Mouse (Mus musculus): ENCODE measurements at regions not wholly inside any gene's neighbourhood (a gene's known extent, or its start where the extent isn't known, plus 50 kb on each side); places are given as distances from the start of the nearest gene placed in this dataset.

DNA sequence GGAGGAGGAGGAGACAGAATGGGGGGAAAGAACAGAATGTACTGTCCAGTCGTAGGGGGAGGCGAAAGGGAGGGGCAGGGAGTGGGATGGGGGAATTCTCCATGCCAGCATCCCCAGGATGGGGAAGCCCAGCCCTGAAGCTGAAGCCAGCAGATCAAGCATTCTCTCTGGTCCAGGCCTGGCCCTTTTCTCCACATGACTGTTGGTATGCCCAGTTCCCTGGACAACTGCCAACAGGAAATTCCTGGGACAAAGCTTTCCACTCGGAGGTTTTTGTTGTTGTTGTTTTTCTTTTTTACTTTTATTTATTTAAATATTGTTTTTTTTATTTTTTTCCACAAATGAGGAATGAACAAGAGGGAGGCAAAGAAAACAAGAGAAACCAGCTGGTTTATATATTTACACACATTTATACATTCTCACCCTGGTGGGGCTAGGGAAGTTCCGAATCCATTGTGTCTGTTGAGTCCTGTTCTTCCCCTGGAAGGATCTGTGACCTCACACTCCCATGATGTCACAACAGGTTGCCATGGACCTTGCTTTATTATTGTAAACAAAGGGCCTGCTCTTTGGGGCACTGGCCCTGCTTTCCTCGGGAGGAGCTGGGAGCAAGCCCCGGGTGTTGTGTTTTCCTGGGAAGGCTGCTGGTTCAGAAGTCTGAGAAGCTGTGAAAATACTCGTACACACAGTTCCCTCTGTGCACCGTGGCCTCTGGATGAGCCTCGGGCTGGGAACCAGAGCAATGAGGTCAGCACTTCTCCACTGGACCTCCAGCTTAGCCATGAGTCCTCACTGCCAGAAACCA, 135.5 kb upstream of the Med13l start:
- DNase-seq (ENCODE audit: low read depth, low spot score) = no peak

- DNase-seq (ENCODE audit: low read depth, low spot score) = no peak
Observed at GRCm38 (mm10) chr5:118426673-118427072, 133.8 kb upstream of the Med13l start.

DNA sequence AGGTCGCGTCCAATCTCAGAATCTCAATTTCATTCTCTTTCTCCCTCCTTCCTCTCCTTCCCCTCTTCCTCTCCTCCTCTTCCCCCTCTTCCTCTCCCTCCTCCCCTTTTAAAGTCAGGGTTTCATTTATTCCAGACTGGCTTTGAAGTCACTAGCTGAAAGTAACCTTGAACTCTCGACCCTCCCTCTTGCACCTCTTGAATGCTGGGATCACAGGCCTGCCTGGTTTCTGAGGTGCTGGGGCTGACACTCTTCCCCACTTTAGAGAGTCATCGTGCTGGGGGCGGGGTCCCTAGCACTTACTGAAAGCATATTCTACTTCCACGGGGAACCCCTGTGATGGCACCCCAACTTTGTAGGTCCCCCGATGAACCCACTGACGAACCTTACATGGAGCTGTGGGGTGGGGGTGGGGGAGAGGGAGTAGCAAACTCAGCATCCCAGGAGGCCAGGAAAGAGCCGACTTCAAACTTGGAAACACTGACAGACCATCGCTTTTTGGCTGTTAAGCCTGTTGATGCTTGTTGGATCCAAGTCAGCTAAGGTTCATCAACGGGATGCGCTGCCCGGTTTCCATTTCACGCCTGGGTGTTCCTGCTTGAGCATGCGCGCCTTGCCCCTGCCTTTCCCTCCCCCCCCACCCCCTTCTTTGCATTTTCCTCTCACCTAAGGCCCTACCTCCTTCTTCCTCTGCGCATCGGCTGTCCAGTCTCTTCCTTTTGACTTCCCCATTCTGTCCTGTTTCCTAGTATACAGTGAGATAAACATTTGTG, 132.0 kb upstream of the Med13l start:
- DNase-seq (ENCODE audit: low read depth, low spot score) = no peak

DNA sequence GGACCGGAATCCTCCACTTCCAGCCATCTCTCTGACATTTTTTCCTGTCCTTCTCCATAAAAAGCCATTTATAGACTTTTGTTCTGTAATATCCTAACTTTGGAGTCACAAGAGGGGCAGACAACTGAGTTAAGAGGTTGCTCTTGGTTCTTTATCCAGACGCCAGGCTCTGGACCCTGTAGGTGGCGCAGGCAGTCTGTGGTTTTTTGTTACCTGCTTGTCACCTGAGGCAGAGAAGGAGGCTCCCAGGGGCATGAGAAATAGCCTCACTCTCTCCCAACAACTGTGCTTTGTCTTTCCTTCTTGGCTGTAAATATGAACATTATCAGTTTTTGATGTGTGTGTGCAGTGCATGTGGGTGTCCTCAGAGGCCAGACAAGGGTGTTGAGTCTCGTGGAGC, 126.9 kb upstream of the Med13l start:
- DNase-seq (ENCODE audit: low read depth, low spot score) = no peak

DNA sequence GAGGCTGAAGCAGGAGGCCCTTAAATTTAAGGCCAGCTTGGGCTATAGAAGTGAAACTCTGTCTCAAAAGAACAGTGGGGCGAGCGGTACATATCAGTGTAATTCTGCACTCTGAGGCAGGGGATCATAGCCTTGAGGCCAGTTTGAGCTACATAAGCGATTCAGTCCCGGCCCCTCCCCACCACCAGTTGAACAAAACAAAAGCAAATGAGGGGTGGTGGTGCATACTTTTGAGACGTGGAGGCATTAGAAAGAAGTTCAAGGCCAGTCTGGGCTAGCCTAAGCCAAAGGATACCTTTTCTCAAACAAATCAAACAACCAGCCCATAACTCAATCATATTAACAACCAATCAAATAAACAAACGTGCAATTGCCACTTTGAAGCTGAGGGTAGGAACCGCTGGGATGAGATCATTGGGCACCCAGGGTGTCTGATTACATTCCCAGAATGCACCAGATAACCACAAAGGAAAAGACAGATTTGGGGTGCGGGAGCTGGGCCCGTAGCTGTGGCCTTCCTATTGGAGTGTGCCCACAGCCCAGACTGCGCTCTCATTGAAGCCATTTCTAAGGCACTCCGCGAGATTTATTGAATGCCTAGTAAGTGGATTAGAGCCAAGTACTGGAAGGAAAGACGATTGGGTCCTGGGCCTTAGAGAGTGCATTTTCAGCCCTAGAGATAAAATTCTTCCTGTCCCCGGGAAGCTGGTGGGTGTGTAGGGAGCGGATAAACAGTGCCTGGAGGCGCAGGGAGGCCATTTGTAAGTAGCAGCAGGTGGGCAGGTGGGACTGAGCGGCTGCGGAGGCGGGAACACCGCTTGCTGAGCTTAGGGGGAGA, 125.5 kb upstream of the Med13l start:
- DNase-seq (ENCODE audit: low read depth, low spot score) = no peak

DNA sequence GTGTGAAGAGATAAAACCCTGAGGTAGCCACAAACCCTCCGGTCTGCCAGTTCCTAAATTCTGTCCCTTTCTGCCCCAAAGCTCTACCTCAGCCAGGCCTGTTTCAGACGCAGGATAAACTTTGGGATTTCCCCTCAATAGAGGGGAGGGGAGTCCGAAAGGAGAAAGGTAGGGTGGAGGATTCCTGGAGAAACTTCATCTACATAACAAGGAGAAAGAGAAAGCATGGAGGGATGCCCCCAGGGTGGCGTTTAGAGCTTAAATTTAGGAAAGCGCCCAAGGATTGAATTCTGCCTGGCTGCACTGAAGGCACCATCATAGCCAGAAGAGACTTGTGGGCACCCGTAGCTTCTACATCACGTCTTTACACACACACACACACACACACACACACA, 124.9 kb upstream of the Med13l start:
- no peak for DNase-seq (ENCODE audit: low read depth, low spot score)

DNA sequence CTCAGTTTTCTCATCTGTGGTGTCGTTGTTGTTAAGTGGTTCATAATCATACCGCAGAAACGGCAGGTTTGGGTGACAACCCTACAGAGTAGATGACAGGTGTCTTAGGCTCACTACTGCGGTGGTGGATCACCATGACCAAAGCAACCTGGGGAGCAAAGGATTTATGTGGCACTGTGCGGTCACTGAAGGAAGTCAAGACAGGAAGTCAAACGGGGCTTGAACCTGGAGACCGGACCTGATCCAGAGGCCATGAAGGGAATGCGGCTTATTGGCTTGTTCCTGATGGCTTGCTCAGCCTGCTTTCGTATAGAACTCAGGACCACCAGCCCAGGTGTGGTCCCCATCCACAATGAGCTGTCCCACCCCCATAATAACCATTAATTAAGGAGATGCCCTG, 124.4 kb upstream of the Med13l start:
- no peak for DNase-seq (ENCODE audit: low read depth, low spot score)

DNA sequence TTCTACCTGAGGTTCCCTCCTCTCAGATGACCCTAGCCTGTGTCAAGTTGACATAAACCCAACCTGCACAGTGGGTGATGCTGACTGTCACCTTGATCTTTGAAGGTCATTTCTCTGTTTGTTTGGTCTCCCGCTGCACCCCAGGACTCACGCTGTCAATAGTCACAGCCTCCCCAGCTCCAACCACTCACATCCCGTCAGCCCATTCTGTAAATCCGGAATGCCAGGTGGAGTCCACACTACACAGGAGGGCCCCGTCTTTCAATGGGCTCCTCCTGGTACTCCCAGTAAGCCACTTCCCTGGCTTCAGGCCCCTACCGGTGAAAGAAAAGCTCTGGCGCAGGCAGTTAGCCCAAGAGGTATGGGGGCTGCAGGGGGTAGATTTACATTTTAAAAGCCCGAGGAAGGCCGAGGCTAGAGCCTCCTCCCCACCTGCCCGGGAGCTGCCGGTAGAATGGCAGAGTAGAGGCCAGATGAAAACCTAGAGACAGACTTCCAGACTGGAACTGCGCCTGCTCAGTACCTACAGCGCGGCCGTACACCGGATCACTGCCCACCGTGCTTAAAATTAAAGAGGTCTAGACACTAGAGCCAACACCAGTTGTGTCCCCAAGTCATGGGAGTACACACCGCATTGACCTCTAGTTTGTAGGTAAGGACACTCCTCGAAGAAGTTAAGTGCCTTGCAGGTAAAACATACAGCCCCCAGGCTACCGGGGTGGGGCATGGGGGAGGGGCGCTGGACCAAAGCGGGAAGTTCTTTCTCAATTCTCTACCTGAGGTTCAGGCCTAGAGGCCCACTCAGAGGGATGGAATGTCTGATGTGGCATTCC, 123.8 kb upstream of the Med13l start:
- DNase-seq (ENCODE audit: low read depth, low spot score) = no peak

DNA sequence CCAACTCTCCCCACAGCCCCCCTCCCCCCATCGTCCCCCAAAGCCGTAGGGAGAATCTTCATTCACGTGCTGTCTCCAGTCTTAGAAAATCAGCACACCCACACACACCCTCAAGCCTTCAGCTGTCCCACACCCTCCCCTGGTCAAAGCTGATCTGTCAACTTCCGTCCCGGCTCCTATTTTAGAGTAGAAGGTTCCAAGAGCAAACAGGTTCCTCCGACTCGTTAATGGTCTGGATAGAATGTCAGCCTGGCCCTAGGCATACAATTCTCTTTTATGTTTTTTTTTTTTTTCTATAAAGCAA, 123.2 kb upstream of the Med13l start:
- DNase-seq (ENCODE audit: low read depth, low spot score) = no peak

GRCm38 (mm10) chr5:118438016-118438415, 122.5 kb upstream of the Med13l start:
- DNase-seq (ENCODE audit: low read depth, low spot score) = no peak

DNA sequence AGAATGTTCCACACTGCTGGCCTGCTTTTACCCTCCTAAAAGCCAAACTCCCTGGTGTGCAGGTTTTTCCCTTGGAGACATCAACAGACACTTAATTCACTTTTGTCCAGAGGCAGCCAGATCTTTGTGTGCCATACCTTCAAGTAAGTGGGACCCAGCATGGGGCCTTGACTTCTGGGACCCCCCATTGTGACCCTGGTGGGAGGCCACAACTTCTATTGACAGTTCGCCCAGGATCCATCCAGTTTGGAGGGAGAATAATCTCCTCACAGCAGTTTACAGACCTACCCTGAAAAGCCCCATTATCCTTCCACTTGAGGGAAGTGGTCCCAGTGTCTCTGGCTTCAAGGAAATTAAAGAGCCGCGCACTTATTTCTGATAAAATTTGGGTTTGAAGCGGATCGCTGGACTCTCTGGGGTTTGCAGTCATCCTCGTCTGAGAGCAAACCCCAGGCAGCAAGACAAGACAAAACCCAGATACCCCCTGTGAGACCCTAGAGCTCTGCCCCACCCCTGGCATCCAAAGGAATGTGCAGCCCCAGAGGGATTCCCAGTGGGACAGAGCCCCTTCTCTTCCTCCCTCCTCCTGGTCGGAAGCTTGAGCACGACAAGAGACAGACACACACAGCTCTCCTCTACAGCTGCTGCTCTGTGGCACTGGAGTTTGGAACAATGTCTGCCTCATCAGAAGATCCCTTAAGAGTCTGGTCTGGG, 115.8 kb upstream of the Med13l start:
- DNase-seq (ENCODE audit: low read depth, low spot score) = no peak

DNA sequence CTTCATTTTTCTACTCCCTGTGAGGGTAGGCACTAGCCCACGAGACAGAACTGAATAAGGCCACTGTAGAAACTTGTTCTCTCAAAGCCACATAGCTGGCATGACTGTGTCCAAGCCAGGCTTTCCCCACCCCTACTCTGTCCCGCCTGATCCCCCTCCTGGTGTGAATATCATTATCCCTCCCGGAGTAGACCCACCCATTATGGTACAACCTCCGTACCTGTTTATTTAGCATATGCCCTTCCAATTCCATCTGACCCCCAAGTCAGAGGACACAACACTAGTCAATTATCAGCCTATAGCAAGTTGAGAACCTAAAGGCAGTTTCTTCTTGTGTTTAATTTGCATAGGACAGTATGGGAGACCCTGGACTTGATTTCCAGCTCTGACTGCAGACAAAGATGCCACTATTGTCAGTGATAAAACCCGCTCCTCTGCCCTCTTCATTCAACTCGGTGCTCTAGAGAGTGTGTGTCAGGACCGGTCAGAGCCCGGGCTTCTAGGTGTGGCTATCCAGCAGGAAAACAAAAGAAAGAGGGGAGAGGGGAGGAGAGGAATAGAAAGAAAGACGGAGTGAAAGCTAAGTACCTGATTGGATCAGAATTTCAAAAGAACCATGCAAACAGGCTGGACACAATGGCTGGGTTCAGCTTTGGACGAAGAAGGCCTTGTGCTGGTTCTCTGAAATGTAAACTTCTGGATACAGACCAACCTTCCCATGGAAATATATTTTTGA, 115.1 kb upstream of the Med13l start:
- DNase-seq (ENCODE audit: low read depth, low spot score) = no peak

GRCm38 (mm10) chr5:118445988-118446280, 114.5 kb upstream of the Med13l start:
- no peak for DNase-seq (ENCODE audit: low read depth, low spot score)

DNA sequence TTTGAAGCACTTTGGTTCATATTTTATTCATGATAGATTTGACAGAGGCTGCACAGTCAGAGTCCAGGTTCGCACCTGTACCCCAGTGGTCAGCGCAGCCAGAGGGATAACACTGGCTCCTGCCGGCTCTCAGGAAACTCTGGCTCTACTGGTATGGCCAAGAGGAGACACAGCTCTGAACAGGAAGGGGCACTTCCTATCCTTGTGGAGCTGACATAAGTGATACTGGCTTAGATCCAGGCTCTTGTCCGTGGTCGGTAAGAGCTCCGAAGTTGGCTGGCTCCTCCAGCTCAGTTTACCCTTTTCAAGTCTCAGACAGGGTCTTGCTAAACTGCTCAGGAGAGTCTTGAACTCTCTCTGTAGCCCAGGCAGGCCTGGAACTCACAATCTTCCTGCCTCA, 113.6 kb upstream of the Med13l start:
- no peak for DNase-seq (ENCODE audit: low read depth, low spot score)

DNA sequence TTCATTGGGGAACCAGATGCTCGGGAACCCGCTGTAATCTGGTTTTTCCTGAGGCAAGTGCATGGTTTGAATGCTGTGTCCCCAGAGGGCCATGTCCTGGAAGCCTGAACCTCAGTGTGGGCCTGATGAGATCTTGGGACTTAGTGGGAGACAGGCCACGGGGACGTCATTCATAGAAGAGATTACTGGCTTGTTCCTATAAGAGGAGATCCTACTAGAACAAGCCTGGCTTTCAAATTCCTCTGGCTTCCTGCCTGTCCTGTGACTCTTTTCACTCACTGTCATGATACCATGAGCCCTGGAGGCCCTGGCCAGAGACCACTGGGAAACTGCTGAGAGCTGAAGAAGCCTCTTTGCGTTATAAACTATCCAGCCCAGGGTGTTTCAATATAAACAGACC, 113.1 kb upstream of the Med13l start:
- DNase-seq (ENCODE audit: low read depth, low spot score) = no peak

DNA sequence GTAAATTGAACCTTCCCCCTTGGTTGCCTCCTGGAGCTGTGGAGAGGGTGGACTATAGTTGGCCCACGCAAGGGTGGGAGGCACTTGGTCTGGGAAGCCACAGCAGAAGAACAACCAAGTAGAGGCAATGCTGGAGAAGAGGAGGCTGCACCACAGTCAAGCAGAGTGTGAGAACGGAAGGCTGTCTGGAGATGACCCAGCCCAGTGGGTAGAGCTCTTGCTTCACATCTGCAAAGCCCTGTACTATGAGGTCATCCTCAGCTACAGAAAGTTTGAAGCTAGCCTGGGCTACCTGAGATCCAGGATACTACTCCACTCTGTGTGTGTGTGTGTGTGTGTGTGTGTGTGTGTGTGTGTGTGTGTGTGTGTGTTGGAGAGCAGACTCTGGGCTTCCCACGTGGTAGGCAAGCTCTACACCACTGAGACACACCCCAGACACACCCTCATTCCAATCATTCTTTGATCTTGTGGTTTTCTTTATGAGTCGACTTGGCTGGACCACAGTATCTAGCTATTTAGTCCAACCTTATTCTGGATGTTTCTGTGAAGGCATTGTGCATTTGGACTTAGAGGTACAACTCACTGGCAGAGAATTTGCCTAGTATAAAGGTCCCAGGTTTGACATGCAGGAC, 111.5 kb upstream of the Med13l start:
- no peak for DNase-seq (ENCODE audit: low read depth, low spot score)

DNA sequence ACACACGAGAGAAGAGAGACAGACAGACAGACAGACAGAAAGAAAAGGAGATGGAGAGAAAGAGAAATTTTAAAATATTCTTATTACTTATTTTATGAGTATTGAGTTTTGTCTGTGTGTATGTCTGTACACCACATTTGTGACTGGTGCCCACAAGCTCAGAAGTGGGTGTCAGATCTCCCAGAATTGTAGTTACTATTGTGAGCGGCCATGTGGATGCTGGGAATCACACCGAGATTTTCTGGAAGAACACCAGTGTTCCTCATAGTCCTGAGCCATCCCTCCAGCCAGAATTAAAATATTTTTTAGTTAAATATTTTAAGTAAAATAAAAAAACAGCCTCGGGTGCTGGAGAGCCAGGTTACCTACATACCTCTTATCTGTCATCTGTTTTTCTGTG, 110.6 kb upstream of the Med13l start:
- no peak for DNase-seq (ENCODE audit: low read depth, low spot score)

- no peak for DNase-seq (ENCODE audit: low read depth, low spot score)
Observed at GRCm38 (mm10) chr5:118452052-118452451, 108.4 kb upstream of the Med13l start.

- no peak for DNase-seq (ENCODE audit: low read depth, low spot score)
Observed at GRCm38 (mm10) chr5:118454096-118454495, 106.4 kb upstream of the Med13l start.

Data from retina, postnatal 7 days (tissue).